Mouse (Mus musculus): ENCODE results near the gene Has1. TPM values are rescaled to one million over a fixed set of nuclear protein-coding genes. Genes with fewer than 3 reads are reported as not detected.

Has1 gene
- not detected in 2 replicates for total RNA-seq (2017)

GRCm38 (mm10) chr17:17855064-17855838 lies at the start of gene Has1:
Gene Has1 (minus strand): TSS chr17:17855205.
- ATAC-seq (replicated peaks; ENCODE audit: low read depth, poor library complexity, severe bottlenecking): no peak

GRCm38 (mm10) chr17:17900768-17901167 lies 45.8 kb upstream of the Has1 start:
- ATAC-seq (replicated peaks; ENCODE audit: low read depth, poor library complexity, severe bottlenecking): peak; percentile 92

- no peak for ATAC-seq (replicated peaks; ENCODE audit: low read depth, poor library complexity, severe bottlenecking)
Observed at GRCm38 (mm10) chr17:17899268-17899667, 44.3 kb upstream of the Has1 start.

GRCm38 (mm10) chr17:17896039-17896438 lies 41.0 kb upstream of the Has1 start:
- ATAC-seq (replicated peaks; ENCODE audit: low read depth, poor library complexity, severe bottlenecking): peak; percentile 74

- peak; percentile 53 for ATAC-seq (replicated peaks; ENCODE audit: low read depth, poor library complexity, severe bottlenecking)
Observed at GRCm38 (mm10) chr17:17889732-17890425, 34.9 kb upstream of the Has1 start.

GRCm38 (mm10) chr17:17887774-17888248 lies 32.8 kb upstream of the Has1 start, which contains the start of the genes Fpr2 and Fpr3:
Gene Fpr2 (plus strand): TSS chr17:17887824.
Gene Fpr3 (plus strand): TSS chr17:17887852.
- ATAC-seq (replicated peaks; ENCODE audit: low read depth, poor library complexity, severe bottlenecking): no peak

GRCm38 (mm10) chr17:17883840-17884239 lies 28.8 kb upstream of the Has1 start, which contains the start of gene Fpr1:
Gene Fpr1 (minus strand): TSS chr17:17883940.
- ATAC-seq (replicated peaks; ENCODE audit: low read depth, poor library complexity, severe bottlenecking): no peak

GRCm38 (mm10) chr17:17882672-17883071 lies 27.7 kb upstream of the Has1 start:
- no peak for ATAC-seq (replicated peaks; ENCODE audit: low read depth, poor library complexity, severe bottlenecking)

- 0 out of 2 replicates have a peak, but pooled peaks have one; percentile 42 for ATAC-seq (replicated peaks; ENCODE audit: low read depth, poor library complexity, severe bottlenecking)
Observed at GRCm38 (mm10) chr17:17879347-17879746, 24.3 kb upstream of the Has1 start.

GRCm38 (mm10) chr17:17871697-17872096 lies 16.7 kb upstream of the Has1 start:
- ATAC-seq (replicated peaks; ENCODE audit: low read depth, poor library complexity, severe bottlenecking): peak; percentile 87

- ATAC-seq (replicated peaks; ENCODE audit: low read depth, poor library complexity, severe bottlenecking): peak; percentile 56
Observed at GRCm38 (mm10) chr17:17870892-17871550, 16.0 kb upstream of the Has1 start.

- no peak for ATAC-seq (replicated peaks; ENCODE audit: low read depth, poor library complexity, severe bottlenecking)
Observed at GRCm38 (mm10) chr17:17866801-17867469, 11.9 kb upstream of the Has1 start.

GRCm38 (mm10) chr17:17865168-17865567 lies 10.2 kb upstream of the Has1 start:
- ATAC-seq (replicated peaks; ENCODE audit: low read depth, poor library complexity, severe bottlenecking): peak; percentile 92

- no peak for ATAC-seq (replicated peaks; ENCODE audit: low read depth, poor library complexity, severe bottlenecking)
Observed at GRCm38 (mm10) chr17:17862360-17862759, 7.4 kb upstream of the Has1 start.

GRCm38 (mm10) chr17:17860110-17860509 lies 5.1 kb upstream of the Has1 start:
- peak; percentile 88 for ATAC-seq (replicated peaks; ENCODE audit: low read depth, poor library complexity, severe bottlenecking)

GRCm38 (mm10) chr17:17857446-17857845 lies 2.4 kb upstream of the Has1 start:
- ATAC-seq (replicated peaks; ENCODE audit: low read depth, poor library complexity, severe bottlenecking): no peak

GRCm38 (mm10) chr17:17856612-17857011 lies 1.6 kb upstream of the Has1 start:
- no peak for ATAC-seq (replicated peaks; ENCODE audit: low read depth, poor library complexity, severe bottlenecking)

GRCm38 (mm10) chr17:17849906-17850712 lies 4.9 kb downstream of the Has1 start:
- no peak for ATAC-seq (replicated peaks; ENCODE audit: low read depth, poor library complexity, severe bottlenecking)

GRCm38 (mm10) chr17:17848988-17849387 lies 6.0 kb downstream of the Has1 start:
- ATAC-seq (replicated peaks; ENCODE audit: low read depth, poor library complexity, severe bottlenecking): peak; percentile 66

Measured in common myeloid progenitor, adult 5-6 weeks (primary cell).